Mouse (Mus musculus): ENCODE data around the gene Rps17. TPM values are rescaled to one million over a fixed set of nuclear protein-coding genes. Genes with fewer than 3 reads are reported as not detected.

Rps17 gene
- total and polyA plus RNA-seq, 2 experiments from 2014 or later, result 630 to 710 TPM

DNA sequence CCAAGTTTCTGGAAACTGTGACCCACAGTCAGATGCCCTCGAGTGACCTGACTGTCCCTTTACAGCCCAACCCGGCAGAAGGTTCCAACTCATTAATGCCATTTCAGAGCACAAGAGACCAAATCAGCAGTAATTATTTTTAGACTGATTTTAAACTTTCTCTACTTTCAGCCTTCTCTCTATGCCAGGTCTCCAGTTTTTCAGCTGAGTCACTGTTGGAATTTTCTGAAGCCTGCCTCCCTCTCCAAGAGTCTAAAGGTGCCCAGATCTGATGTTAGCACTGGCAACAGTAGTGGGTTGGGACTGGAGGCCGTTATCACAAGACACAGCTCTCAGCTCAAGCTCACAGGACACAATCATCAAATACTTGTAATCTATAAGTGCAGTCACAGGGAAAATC, 22.9 kb upstream of the Rps17 start:
- Histone ChIP-seq H3K4me3 (ENCODE audit: low read depth, low read length) (no peak overlapping the region), H3K27me3 (ENCODE audit: insufficient read depth, low read length) (no peaks in the 10 kb centered on the region), H3K4me2 (ENCODE audit: low read depth, low read length, poor library complexity, severe bottlenecking) (no peak overlapping the region), H3K36me3 (ENCODE audit: insufficient read depth, low read length) (no peaks in the 10 kb centered on the region), H3K9ac (replicated peaks; ENCODE audit: low read length, poor library complexity, severe bottlenecking) (no peak overlapping the region), H3K4me1 (ENCODE audit: insufficient read depth, low read length) (no peaks in the 10 kb centered on the region; the same call in 1 of the 2 replicates), H3K9me3 (ENCODE audit: low read length) (no peaks in the 10 kb centered on the region), H3K27ac (ENCODE audit: low read depth, low read length) (no peak overlapping the region)
- no peak for DNase-seq (ENCODE audit: low spot score)
- TF ChIP-seq CTCF (IDR thresholded peaks at IDR 0.05), result no peak
- 80% methylated on average over 3 of the region's 3 CpGs for WGBS
- ATAC-seq (ENCODE audit: low FRiP score), result no peak

DNA sequence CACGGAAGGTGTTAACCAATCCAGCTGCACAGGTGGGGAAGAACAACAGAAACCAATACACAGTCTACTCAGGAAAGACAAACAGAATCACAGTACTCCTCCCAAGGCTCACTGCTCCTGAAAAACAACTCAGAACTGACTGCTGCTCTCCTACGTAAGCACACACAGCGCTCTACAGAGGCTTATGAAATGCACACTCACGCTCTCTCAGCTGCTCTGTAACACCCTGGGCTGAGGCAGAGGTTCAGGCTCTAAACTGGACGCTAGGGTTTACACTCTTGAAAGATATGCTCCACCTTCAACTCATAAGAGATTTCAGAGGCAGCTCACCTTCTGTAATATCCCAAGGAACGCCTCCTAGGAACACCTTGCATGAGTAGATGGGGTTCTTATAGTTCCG, 11.9 kb upstream of the Rps17 start:
- H3K4me2 ChIP-seq (ENCODE audit: low read depth, low read length, poor library complexity, severe bottlenecking), result no peak overlapping the region
- DNase-seq (ENCODE audit: low spot score), result no peak
- no peak for ATAC-seq (ENCODE audit: low FRiP score)
- H3K36me3 ChIP-seq (ENCODE audit: insufficient read depth, low read length), result no peaks in the 10 kb centered on the region
- H3K27me3 ChIP-seq (ENCODE audit: insufficient read depth, low read length), result no peaks in the 10 kb centered on the region
- no peak overlapping the region for H3K9ac ChIP-seq (replicated peaks; ENCODE audit: low read length, poor library complexity, severe bottlenecking)
- no peak for TF ChIP-seq CTCF (IDR thresholded peaks at IDR 0.05)
- H3K4me3 ChIP-seq (ENCODE audit: low read depth, low read length), result no peak overlapping the region
- no peaks in the 10 kb centered on the region for H3K9me3 ChIP-seq (ENCODE audit: low read length)
- no peak overlapping the region for H3K27ac ChIP-seq (ENCODE audit: low read depth, low read length)
- no peaks in the 10 kb centered on the region for H3K4me1 ChIP-seq (ENCODE audit: insufficient read depth, low read length)
- WGBS, result 80% methylated on average over 7 of the region's 7 CpGs

DNA sequence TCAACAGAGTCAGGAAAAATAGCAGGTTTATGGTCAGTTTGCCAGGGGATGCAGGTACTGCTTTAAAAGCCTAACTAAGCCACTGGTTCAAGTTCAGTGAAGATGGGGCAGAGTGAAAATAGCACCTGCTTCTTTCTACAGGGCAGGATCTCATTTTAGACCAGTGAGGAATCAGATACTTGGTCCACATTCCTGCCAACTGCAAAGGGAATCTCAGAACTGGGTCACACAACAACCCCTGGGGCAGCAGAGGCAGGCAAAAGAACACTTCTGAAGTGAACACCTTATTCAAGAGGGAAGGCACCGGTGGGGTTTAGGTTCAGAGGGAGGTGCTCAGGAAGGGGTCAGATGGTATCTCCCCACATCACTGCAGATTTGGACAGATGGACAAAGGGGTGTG, 11.3 kb upstream of the Rps17 start:
- Histone ChIP-seq H3K4me3 (ENCODE audit: low read depth, low read length) (no peak overlapping the region), H3K4me2 (ENCODE audit: low read depth, low read length, poor library complexity, severe bottlenecking) (no peak overlapping the region), H3K36me3 (ENCODE audit: insufficient read depth, low read length) (no peaks in the 10 kb centered on the region), H3K4me1 (ENCODE audit: insufficient read depth, low read length) (no peaks in the 10 kb centered on the region), H3K9ac (replicated peaks; ENCODE audit: low read length, poor library complexity, severe bottlenecking) (no peak overlapping the region), H3K27ac (ENCODE audit: low read depth, low read length) (no peak overlapping the region), H3K9me3 (ENCODE audit: low read length) (no peaks in the 10 kb centered on the region), H3K27me3 (ENCODE audit: insufficient read depth, low read length) (no peaks in the 10 kb centered on the region)
- TF ChIP-seq CTCF (IDR thresholded peaks at IDR 0.05), result no peak
- 96% methylated on average over 1 of the region's 1 CpGs for WGBS
- ATAC-seq (ENCODE audit: low FRiP score) (no peak), DNase-seq (ENCODE audit: low spot score) (no peak)

DNA sequence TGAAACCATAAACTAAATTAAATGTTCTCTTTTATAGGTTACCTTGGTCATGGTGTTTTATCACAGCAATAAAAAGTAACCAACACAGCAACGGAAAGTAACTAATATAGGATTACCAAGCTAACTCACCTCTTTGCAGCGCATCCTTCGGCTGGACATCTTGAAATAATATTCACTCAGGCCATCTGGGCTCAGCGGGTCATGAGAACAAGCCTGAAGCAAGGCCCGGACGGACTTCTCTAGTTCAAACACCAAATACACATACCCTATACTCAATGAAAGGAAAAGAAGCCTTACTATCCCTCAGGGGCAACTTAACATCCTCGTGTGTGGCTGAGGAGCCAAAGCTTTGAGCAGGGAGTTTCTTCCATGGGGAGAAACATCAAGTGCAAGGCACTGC, 10.7 kb upstream of the Rps17 start:
- no peak overlapping the region for H3K4me2 ChIP-seq (ENCODE audit: low read depth, low read length, poor library complexity, severe bottlenecking)
- DNase-seq (ENCODE audit: low spot score), result no peak
- H3K9me3 ChIP-seq (ENCODE audit: low read length), result no peaks in the 10 kb centered on the region
- H3K27ac ChIP-seq (ENCODE audit: low read depth, low read length), result no peak overlapping the region
- H3K36me3 ChIP-seq (ENCODE audit: insufficient read depth, low read length), result no peaks in the 10 kb centered on the region
- no peaks in the 10 kb centered on the region for H3K27me3 ChIP-seq (ENCODE audit: insufficient read depth, low read length)
- TF ChIP-seq CTCF (IDR thresholded peaks at IDR 0.05), result no peak
- WGBS, result 80% methylated on average over 7 of the region's 7 CpGs
- no peak overlapping the region for H3K9ac ChIP-seq (replicated peaks; ENCODE audit: low read length, poor library complexity, severe bottlenecking)
- ATAC-seq (ENCODE audit: low FRiP score), result no peak
- no peaks in the 10 kb centered on the region for H3K4me1 ChIP-seq (ENCODE audit: insufficient read depth, low read length)
- H3K4me3 ChIP-seq (ENCODE audit: low read depth, low read length), result no peak overlapping the region

DNA sequence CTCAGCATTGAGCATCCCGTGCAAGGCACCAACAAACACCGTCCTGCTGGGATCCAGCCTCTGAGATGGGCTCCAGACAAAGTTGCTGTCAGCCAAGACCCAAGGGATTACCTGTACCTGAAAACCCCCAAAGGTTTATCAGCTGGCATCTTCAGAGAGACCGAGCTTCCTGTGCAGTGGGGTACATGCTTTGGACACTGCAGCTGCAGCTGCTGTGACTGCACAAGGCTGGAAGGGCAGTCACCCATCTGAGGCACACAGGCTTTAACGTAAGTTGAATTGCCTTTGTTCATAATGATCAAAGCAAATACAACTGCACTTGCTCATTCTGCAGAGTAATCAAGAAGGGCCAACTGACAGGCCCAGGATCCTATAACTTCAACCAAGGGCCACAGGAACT, 6.8 kb upstream of the Rps17 start:
- 78% methylated on average over 4 of the region's 4 CpGs for WGBS
- Histone ChIP-seq H3K4me3 (ENCODE audit: low read depth, low read length) (no peak overlapping the region), H3K9me3 (ENCODE audit: low read length) (no peaks in the 10 kb centered on the region), H3K36me3 (ENCODE audit: insufficient read depth, low read length) (no peaks in the 10 kb centered on the region), H3K4me1 (ENCODE audit: insufficient read depth, low read length) (no peaks in the 10 kb centered on the region), H3K27me3 (ENCODE audit: insufficient read depth, low read length) (no peaks in the 10 kb centered on the region), H3K9ac (replicated peaks; ENCODE audit: low read length, poor library complexity, severe bottlenecking) (no peak overlapping the region), H3K27ac (ENCODE audit: low read depth, low read length) (no peak overlapping the region), H3K4me2 (ENCODE audit: low read depth, low read length, poor library complexity, severe bottlenecking) (no peak overlapping the region)
- ATAC-seq (ENCODE audit: low FRiP score), result no peak
- DNase-seq (ENCODE audit: low spot score), result no peak
- TF ChIP-seq CTCF (IDR thresholded peaks at IDR 0.05), result no peak

DNA sequence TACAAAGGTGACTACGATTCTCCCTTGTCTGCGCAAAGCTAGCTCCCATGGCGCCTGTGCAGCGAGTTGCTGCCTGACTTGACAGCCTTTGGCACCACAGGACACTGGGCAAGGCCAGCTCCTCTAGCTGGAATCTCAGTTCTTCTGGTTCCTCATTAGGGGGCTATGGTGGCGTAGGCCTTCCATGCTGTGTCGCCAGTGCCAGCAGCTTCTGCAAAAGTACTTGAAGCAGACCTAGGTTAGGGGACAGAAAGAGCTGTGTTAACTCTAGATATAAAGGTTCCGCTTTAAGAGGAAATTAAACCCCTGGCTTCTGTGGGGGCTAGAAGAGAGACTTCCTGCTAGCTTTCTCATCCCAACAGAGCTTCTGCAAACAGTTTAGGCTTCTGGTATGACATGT, 3.2 kb upstream of the Rps17 start:
- no peak overlapping the region for H3K27ac ChIP-seq (ENCODE audit: low read depth, low read length)
- TF ChIP-seq CTCF (IDR thresholded peaks at IDR 0.05), result no peak

More for the DNA sequence above, 3.2 kb upstream of the Rps17 start:
- no peak for DNase-seq (ENCODE audit: low spot score)
- H3K4me3 ChIP-seq (ENCODE audit: low read depth, low read length), result no peak overlapping the region
- H3K4me1 ChIP-seq (ENCODE audit: insufficient read depth, low read length), result peaks cover 8% of the 10 kb centered on the region; the same call in 1 of the 2 replicates
- no peaks in the 10 kb centered on the region for H3K27me3 ChIP-seq (ENCODE audit: insufficient read depth, low read length)
- WGBS, result 64% methylated on average over 7 of the region's 7 CpGs
- H3K36me3 ChIP-seq (ENCODE audit: insufficient read depth, low read length), result peaks cover 2% of the 10 kb centered on the region; the same call in 1 of the 2 replicates
- no peak overlapping the region for H3K4me2 ChIP-seq (ENCODE audit: low read depth, low read length, poor library complexity, severe bottlenecking)
- no peak overlapping the region for H3K9ac ChIP-seq (replicated peaks; ENCODE audit: low read length, poor library complexity, severe bottlenecking)
- ATAC-seq (ENCODE audit: low FRiP score), result no peak
- H3K9me3 ChIP-seq (ENCODE audit: low read length), result no peaks in the 10 kb centered on the region
